Mouse (Mus musculus): ENCODE data around the gene Uckl1.
A peak's percentile ranks its signal among the peaks of the same experiment; 100 is the strongest.

Gene Uckl1

DNA sequence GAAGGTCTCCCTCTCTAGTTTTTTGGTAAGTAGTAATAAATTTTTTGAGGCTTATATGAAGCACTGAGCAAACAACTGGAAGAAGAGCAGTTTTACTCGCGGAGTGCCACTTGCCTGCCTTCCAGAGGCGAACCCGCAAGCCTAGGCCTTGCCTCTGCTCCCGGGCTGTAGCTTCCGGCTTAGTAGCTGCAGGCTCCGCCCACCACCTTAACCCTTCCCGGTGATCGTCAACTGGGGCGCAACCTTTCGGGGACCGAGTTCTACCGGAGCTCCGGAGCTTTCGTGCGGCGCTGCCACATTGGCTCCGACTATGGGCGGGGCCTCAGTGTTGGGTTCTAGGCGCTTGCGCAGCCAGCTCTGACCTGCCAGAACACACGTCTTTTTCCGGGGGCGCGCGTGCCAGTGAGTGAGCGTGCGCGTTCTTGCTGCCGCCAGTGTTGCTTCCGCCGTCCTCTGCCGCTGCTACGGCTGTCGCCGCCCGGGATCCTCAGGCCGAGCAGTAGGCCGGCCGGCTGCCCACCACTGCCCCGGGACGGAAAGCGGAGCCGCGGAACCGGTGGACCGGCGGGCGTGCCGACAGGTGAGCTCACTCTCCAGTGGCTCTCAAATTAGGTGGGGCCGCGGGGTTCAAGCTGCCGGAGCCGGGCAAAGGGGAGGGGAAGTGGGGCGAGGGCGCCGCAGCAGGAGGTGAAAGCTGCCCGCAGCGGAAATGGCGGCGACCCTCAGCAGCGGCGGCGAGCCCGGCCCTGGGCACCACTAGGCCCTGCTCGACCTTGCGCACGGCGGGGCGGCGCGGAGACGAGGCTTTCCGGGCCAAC, 64.4 kb downstream of the Uckl1 start, which contains the start of gene Dnajc5:
TSS of gene Dnajc5 (plus strand) at position 368 of the 818 bp plus-strand sequence.
- DNase-seq (ENCODE audit: low read depth, low spot score) = peak; percentile 90

DNA sequence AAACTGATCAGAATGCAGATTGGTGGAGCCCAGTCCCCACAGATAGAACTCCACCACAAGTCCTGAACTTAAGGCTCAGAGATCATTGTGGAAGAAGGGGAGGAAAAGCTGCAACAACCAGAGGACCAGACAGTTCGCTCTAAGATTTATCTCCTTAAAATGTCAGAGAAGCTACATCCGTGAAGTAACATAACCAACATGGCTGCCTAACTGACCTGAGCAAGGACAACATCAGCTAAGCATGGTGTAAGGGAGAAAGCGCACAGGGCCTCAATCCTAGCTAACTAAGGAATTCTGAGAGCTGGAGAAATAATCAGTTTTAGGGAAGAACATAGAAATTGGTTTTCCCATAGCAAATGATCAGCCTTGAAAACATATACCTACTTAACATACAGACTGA, 65.5 kb downstream of the Uckl1 start:
- DNase-seq (ENCODE audit: low read depth, low spot score) = no peak
